Mouse (Mus musculus): Measurements from ENCODE around the gene Syt12. TPM values are rescaled to one million over a fixed set of nuclear protein-coding genes. Genes with fewer than 3 reads are reported as not detected.
A peak's percentile ranks its signal among the peaks of the same experiment; 100 is the strongest.

Syt12 gene
- polyA plus RNA-seq, 2 experiments = 0.06 to 0.15 TPM

DNA sequence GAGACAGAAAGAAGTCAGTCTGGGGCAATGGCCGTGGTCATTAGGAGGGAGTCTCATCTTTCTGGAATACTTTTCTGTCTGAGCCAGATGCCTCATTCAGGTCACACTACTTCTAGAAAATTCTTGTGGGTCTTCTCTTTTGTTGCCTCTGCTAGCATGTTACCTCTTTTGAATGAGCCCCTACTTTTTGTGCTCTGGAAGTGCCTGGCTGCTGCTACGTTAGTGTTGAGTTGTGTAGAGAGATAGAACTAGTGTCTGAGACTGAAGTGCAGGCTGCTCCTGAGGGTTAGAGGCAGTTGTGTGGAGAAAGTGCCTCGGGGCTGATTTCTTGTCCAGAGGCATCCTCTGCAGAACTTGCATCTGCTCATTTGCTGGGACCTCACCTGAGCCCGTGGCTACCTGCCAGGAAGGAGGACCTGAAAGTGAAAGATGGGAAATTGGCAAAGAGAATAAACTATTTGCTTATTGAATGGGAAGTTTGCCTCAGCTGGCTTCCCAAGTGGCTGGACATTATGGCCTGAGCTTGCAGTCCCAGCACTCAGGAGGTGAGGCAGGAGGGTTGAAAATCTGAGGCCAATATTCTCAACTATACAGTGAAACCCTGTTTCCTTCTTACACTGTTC is 36.1 kb upstream of the Syt12 start:
- no peak for DNase-seq (ENCODE audit: low read depth in 3 of 3, low spot score in 3 of 3)
- WGBS (ENCODE audit: insufficient replicate concordance) = 54% methylated on average over 4 of the region's 4 CpGs

DNA sequence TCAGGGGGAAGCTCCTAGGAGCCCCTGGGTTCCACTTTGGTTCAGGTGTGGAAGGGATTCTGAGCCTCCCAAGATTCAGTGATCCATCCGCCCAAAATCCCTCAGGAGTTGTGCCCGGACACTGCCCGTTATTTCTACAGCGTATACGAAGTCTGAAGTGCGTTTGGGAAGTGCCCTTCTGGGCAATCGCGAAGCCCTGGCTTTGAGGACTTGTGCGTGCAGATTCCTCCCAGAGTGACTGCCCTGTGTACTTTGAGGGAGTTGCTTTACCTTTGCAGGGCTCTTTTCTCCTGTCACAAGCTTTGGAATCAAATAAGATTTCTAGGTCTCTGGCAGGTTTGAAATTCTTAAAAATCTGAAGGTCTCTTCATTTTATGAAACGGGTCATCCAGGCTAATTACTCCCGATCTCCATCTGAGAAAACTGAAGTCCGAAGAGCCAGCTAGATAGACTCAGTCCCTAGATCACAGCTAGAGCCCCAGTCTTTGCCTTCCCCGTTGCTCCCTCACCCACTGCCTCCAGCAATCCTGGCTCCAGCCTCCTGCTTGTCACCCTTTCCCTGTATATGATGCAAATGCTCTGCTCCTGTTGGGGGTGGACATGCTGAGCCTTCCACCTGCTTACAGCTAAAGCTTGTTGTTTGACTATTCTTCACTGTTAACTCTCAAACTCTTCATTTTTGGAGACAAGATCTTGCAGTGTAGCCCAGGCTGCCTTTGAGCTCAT is 34.0 kb upstream of the Syt12 start:
- Histone ChIP-seq H3K4me3 (ENCODE audit: insufficient read depth in 1 of 2, low read depth in 2 of 2, low read length in 2 of 2) (peak overlapping the region; percentile 84 to 90), H3K27me3 (ENCODE audit: control insufficient read depth, insufficient read depth, low read length) (no peaks in the 10 kb centered on the region; the same call in none of the 2 replicates), H3K4me1 (replicated peaks; ENCODE audit: control insufficient read depth in 2 of 2, insufficient read depth in 2 of 2, low read length in 1 of 2) (peaks cover 11 to 16% of the 10 kb centered on the region in 2 experiments), H3K36me3 (replicated peaks; ENCODE audit: control insufficient read depth, insufficient read depth, low read depth) (no peaks in the 10 kb centered on the region), H3K9me3 (ENCODE audit: control insufficient read depth, low read length) (no peaks in the 10 kb centered on the region), H3K27ac (no peak overlapping the region), H3K9ac (replicated peaks) (peak overlapping the region; percentile 91), H3K4me2 (ENCODE audit: low read depth) (peak overlapping the region; percentile 98)
- ATAC-seq (ENCODE audit: insufficient read depth) (no peak), DNase-seq (ENCODE audit: low read depth in 3 of 3, low spot score in 3 of 3) (no peak)
- 9% methylated on average over 13 of the region's 13 CpGs for WGBS (ENCODE audit: insufficient replicate concordance)
- TF ChIP-seq CTCF (IDR thresholded peaks at IDR 0.05; ENCODE audit: low read depth) = no peak
- no peak for TF ChIP-seq EP300 (IDR thresholded peaks at IDR 0.05; ENCODE audit: low read depth)

More for the DNA sequence above, 36.1 kb upstream of the Syt12 start:
- H3K4me3 ChIP-seq (ENCODE audit: insufficient read depth in 1 of 2, low read depth in 2 of 2, low read length in 2 of 2) = no peak overlapping the region
- no peak overlapping the region for H3K27ac ChIP-seq
- no peak overlapping the region for H3K4me2 ChIP-seq (ENCODE audit: low read depth)
- H3K9ac ChIP-seq (replicated peaks) = peak overlapping the region; percentile 18; the same call in 1 of the 2 replicates
- H3K36me3 ChIP-seq (replicated peaks; ENCODE audit: control insufficient read depth, insufficient read depth, low read depth) = no peaks in the 10 kb centered on the region; the same call in 1 of the 2 replicates
- no peaks in the 10 kb centered on the region; the same call in none of the 2 replicates for H3K27me3 ChIP-seq (ENCODE audit: control insufficient read depth, insufficient read depth, low read length)
- no peaks in the 10 kb centered on the region for H3K9me3 ChIP-seq (ENCODE audit: control insufficient read depth, low read length)
- TF ChIP-seq EP300 (IDR thresholded peaks at IDR 0.05; ENCODE audit: low read depth) (no peak), CTCF (IDR thresholded peaks at IDR 0.05; ENCODE audit: low read depth) (no peak)
- peaks cover 11 to 18% of the 10 kb centered on the region in 2 experiments for H3K4me1 ChIP-seq (replicated peaks; ENCODE audit: control insufficient read depth in 2 of 2, insufficient read depth in 2 of 2, low read length in 1 of 2)
- no peak for ATAC-seq (ENCODE audit: insufficient read depth)

DNA sequence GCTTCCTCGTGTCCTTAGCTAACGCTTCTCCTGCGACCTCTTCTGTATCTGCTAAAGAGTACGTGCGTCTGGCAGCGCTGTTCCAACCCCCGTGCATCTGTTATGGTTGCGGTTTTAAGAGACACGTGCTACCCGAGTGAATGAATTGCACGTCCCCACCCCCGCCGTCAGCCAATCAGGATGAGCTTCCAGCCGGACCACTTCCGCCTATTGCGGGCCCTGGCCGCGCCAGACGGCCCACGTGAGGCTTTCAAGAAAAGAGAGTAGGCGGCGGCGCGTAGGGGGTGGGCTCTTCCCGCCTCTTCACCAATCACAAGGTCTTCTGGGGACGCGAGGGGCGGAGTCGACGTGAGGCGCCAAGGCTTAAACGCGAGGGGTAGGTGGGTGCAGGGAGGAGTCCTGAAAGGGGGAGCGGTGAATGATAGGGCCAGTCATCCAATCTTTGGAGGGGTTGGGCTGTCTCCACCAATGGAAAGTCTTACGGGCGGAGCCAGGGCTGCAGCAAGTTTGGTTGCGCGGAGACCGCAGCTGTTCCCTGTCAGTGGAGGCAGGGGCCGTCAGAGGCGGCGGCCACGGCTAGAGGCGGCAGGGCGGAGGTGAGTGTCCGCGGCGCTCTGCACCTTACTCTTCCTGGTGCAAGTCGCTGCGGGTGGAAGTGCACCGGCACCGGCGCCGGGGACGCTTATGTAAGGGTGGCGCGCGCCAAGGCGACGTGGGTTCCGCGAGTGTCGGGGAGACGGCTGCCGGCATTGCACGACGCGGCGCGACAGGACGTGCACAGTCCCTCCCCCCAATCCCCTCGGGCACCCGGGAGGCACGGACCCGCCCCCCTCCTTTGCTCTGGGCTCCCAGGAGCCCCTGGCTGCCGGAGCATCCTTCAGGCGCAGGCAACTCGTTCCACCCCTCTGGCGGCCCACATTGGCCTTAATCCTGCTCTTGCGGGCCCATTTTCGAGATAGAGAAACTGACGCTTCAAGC is 33.0 kb upstream of the Syt12 start, which contains the start of gene Pcx:
Gene Pcx, plus strand, starts transcription at position 487 of the 978 bp plus-strand sequence.
- no peaks in the 10 kb centered on the region for H3K9me3 ChIP-seq (ENCODE audit: control insufficient read depth, low read length)
- under 1% methylated on average over 82 of the region's 82 CpGs for WGBS (ENCODE audit: insufficient replicate concordance)
- H3K27ac ChIP-seq = peak within 1 kb of the TSS; percentile 26
- no peaks in the 10 kb centered on the region; the same call in none of the 2 replicates for H3K27me3 ChIP-seq (ENCODE audit: control insufficient read depth, insufficient read depth, low read length)
- H3K4me1 ChIP-seq (replicated peaks; ENCODE audit: control insufficient read depth in 2 of 2, insufficient read depth in 2 of 2, low read length in 1 of 2) = peaks cover 11 to 18% of the 10 kb centered on the region in 2 experiments
- peak within 1 kb of the TSS; percentile 84 to 90 for H3K4me3 ChIP-seq (ENCODE audit: insufficient read depth in 1 of 2, low read depth in 2 of 2, low read length in 2 of 2)
- DNase-seq (ENCODE audit: low read depth in 3 of 3, low spot score in 3 of 3) (peak; percentile 99 to 100 (median 100)), ATAC-seq (ENCODE audit: insufficient read depth) (peak; percentile 99)
- no peaks in the 10 kb centered on the region for H3K36me3 ChIP-seq (replicated peaks; ENCODE audit: control insufficient read depth, insufficient read depth, low read depth)
- TF ChIP-seq EP300 (IDR thresholded peaks at IDR 0.05; ENCODE audit: low read depth) (0 out of 2 replicates have a peak, but pooled peaks have one; percentile 24), CTCF (IDR thresholded peaks at IDR 0.05; ENCODE audit: low read depth) (peak; percentile 19; the same call in 1 of the 2 replicates)
- peak within 1 kb of the TSS; percentile 91 for H3K9ac ChIP-seq (replicated peaks)
- H3K4me2 ChIP-seq (ENCODE audit: low read depth) = peak within 1 kb of the TSS; percentile 98

DNA sequence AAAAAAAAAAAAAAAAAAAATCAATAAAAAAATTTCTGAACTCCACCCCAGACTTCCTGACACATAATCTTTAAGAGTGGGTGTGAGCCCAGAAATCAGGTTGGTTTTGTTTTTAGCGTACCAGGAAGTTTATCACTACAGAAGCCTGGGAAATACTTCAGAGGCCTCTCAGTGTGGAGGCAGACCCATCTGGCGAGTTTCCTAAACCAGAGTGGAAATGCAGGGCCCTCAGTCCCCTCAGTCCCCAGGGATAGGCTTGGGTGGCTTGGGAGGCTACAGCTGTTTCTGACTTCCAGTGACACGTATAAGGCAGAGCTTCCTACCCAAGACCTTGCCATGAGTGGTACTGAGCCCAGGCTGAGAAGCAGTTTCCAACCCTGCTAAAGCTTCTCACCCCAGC is 30.5 kb upstream of the Syt12 start:
- Histone ChIP-seq H3K4me3 (ENCODE audit: insufficient read depth in 1 of 2, low read depth in 2 of 2, low read length in 2 of 2) (no peak overlapping the region), H3K9ac (replicated peaks) (no peak overlapping the region), H3K9me3 (ENCODE audit: control insufficient read depth, low read length) (no peaks in the 10 kb centered on the region), H3K4me2 (ENCODE audit: low read depth) (no peak overlapping the region), H3K27me3 (ENCODE audit: control insufficient read depth, insufficient read depth, low read length) (no peaks in the 10 kb centered on the region; the same call in none of the 2 replicates), H3K4me1 (replicated peaks; ENCODE audit: control insufficient read depth in 2 of 2, insufficient read depth in 2 of 2, low read length in 1 of 2) (peaks cover 11 to 24% of the 10 kb centered on the region in 2 experiments), H3K27ac (no peak overlapping the region), H3K36me3 (replicated peaks; ENCODE audit: control insufficient read depth, insufficient read depth, low read depth) (no peaks in the 10 kb centered on the region)
- 58% methylated on average over 3 of the region's 3 CpGs for WGBS (ENCODE audit: insufficient replicate concordance)
- ATAC-seq (ENCODE audit: insufficient read depth) (no peak), DNase-seq (ENCODE audit: low read depth in 3 of 3, low spot score in 3 of 3) (no peak)
- TF ChIP-seq EP300 (IDR thresholded peaks at IDR 0.05; ENCODE audit: low read depth) (no peak), CTCF (IDR thresholded peaks at IDR 0.05; ENCODE audit: low read depth) (no peak)
